In genomic region chr14:73875916-73876315, GRCm38 (mm10) we compare ENCODE assay signal across 28 mouse cellular contexts.
"Had no signal": no experiment of that assay in that cellular context is flagged by ENCODE, and none has a peak within 500 bp of the region (broad histone marks: within the 10 kb centered on the region; RNA-seq: fewer than 3 reads in every experiment).

No protein-coding gene starts in this region.

- H3K9me3 ChIP-seq: limb, embryonic 10.5 days; limb, embryonic 12.5 days; limb, embryonic 13.5 days; limb, embryonic 15.5 days; liver, embryonic 12.5 days; liver, embryonic 13.5 days; liver, embryonic 15.5 days; lung, embryonic 15.5 days; megakaryocyte, embryonic 14.5 days; midbrain, embryonic 10.5 days; midbrain, embryonic 12.5 days; midbrain, embryonic 13.5 days; midbrain, embryonic 15.5 days had no signal

- DNase-seq: liver; liver, embryonic 13.5 days; liver, postnatal 0 days; lung, adult 18-20 months; lung, adult 2 months; lung, embryonic 14.5 days; lung, postnatal 10 days; lung, postnatal 14 days; lung, postnatal 36 days; lung, postnatal 4 days; midbrain, embryonic 14.5 days had no signal

- H3K4me1 ChIP-seq: limb, embryonic 10.5 days; limb, embryonic 13.5 days; limb, embryonic 15.5 days; liver, embryonic 12.5 days; liver, embryonic 13.5 days; liver, embryonic 15.5 days; lung, embryonic 15.5 days; megakaryocyte, embryonic 14.5 days; midbrain, embryonic 10.5 days; midbrain, embryonic 12.5 days; midbrain, embryonic 13.5 days; midbrain, embryonic 15.5 days had no signal

- H3K4me3 ChIP-seq: limb, embryonic 10.5 days; limb, embryonic 12.5 days; limb, embryonic 13.5 days; limb, embryonic 15.5 days; liver, embryonic 12.5 days; liver, embryonic 13.5 days; liver, embryonic 15.5 days; lung, embryonic 15.5 days; megakaryocyte, embryonic 14.5 days; midbrain, embryonic 10.5 days; midbrain, embryonic 12.5 days; midbrain, embryonic 13.5 days; midbrain, embryonic 15.5 days; myocyte had no signal

- H3K36me3 ChIP-seq: limb, embryonic 10.5 days; limb, embryonic 12.5 days; limb, embryonic 13.5 days; limb, embryonic 15.5 days; liver, embryonic 12.5 days; liver, embryonic 13.5 days; liver, embryonic 15.5 days; lung, embryonic 15.5 days; midbrain, embryonic 10.5 days; midbrain, embryonic 12.5 days; midbrain, embryonic 13.5 days; midbrain, embryonic 15.5 days had no signal

- H3K27ac ChIP-seq: limb, embryonic 10.5 days; limb, embryonic 12.5 days; limb, embryonic 13.5 days; limb, embryonic 15.5 days; liver, embryonic 12.5 days; liver, embryonic 13.5 days; liver, embryonic 14.5 days; liver, embryonic 15.5 days; lung, embryonic 15.5 days; macrophage; midbrain, embryonic 10.5 days; midbrain, embryonic 12.5 days; midbrain, embryonic 13.5 days; midbrain, embryonic 15.5 days had no signal

- H3K9ac ChIP-seq: limb, embryonic 12.5 days; limb, embryonic 13.5 days; limb, embryonic 15.5 days; liver, embryonic 12.5 days; liver, embryonic 13.5 days; liver, embryonic 14.5 days; liver, embryonic 15.5 days; liver, postnatal 0 days; lung, embryonic 14.5 days; lung, embryonic 15.5 days; midbrain, embryonic 12.5 days; midbrain, embryonic 13.5 days; midbrain, embryonic 15.5 days had no signal

- H3K4me2 ChIP-seq: limb, embryonic 12.5 days; limb, embryonic 13.5 days; limb, embryonic 15.5 days; liver, embryonic 11.5 days; liver, embryonic 12.5 days; liver, embryonic 13.5 days; liver, embryonic 15.5 days; lung, embryonic 14.5 days; lung, embryonic 15.5 days; midbrain, embryonic 11.5 days; midbrain, embryonic 12.5 days; midbrain, embryonic 13.5 days; midbrain, embryonic 15.5 days had no signal

- H3K27me3 ChIP-seq: limb, embryonic 12.5 days; limb, embryonic 13.5 days; limb, embryonic 15.5 days; liver, embryonic 12.5 days; liver, embryonic 13.5 days; liver, embryonic 15.5 days; lung, embryonic 15.5 days; megakaryocyte, embryonic 14.5 days; midbrain, embryonic 12.5 days; midbrain, embryonic 13.5 days; midbrain, embryonic 15.5 days had no signal
